Mouse (Mus musculus) heart, postnatal 0 days (tissue): ENCODE results near the gene Dnajb1.

Source experiments
- CTCF ChIP-seq: IDR thresholded peaks from 2 replicates; pipeline ENCODE4 v1.5.1; 2016; ENCODE audit warnings: antibody characterized with exemption, control low read depth, low read depth
- EP300 ChIP-seq: IDR thresholded peaks from 2 replicates; pipeline ENCODE4 v1.6.1; 2016; ENCODE audit warnings: antibody characterized with exemption, low read depth

DNA sequence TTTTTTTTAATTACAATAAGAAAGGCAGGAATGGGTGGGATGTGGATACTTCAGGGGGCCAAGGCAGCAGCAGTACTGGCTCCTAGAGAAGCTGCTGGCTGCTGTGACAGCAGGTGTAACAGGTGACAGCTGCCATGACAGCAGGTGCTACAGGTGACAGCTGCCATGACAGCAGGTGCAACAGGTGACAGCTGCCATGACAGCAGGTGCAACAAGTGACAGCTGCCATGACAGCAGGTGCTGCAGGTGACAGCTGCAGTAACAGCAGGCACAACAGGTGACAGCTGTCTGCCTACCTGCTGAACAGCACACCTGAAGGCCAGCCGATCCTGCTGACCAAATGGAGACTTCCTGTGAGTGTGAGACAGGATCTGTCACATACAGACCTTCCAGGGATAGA, 23.2 kb upstream of the Dnajb1 start:
- TF ChIP-seq CTCF = no peak
- TF ChIP-seq EP300 = no peak
